Mouse (Mus musculus): ENCODE measurements at regions not wholly inside any gene's neighbourhood (a gene's known extent, or its start where the extent isn't known, plus 50 kb on each side); places are given as distances from the start of the nearest gene placed in this dataset.

GRCm38 (mm10) chr16:9005933-9006332 is 176.0 kb downstream of the 1810013L24Rik start:
- Histone ChIP-seq H3K27me3 (replicated peaks; ENCODE audit: control insufficient read depth, insufficient read depth, low read length) (no peaks in the 10 kb centered on the region), H3K4me2 (ENCODE audit: low read length) (no peak overlapping the region), H3K4me3 (ENCODE audit: low read depth, low read length) (no peak overlapping the region), H3K36me3 (ENCODE audit: control insufficient read depth, insufficient read depth, low read length) (no peaks in the 10 kb centered on the region), H3K9ac (ENCODE audit: low read length) (no peak overlapping the region), H3K9me3 (ENCODE audit: control insufficient read depth, low read length) (no peaks in the 10 kb centered on the region), H3K27ac (ENCODE audit: low read depth) (no peak overlapping the region), H3K4me1 (replicated peaks; ENCODE audit: control insufficient read depth, insufficient read depth, low read length) (no peaks in the 10 kb centered on the region)
- 31% methylated on average over 5 of the region's 5 CpGs for WGBS
- no peak for DNase-seq (ENCODE audit: low spot score)
- ATAC-seq (replicated peaks; ENCODE audit: low FRiP score, low TSS enrichment, low read depth), result no peak

- no peak overlapping the region for H3K27ac ChIP-seq (ENCODE audit: low read depth)
- 20% methylated on average over 19 of the region's 19 CpGs for WGBS
- DNase-seq (ENCODE audit: low spot score), result peak; percentile 87
- no peaks in the 10 kb centered on the region for H3K27me3 ChIP-seq (replicated peaks; ENCODE audit: control insufficient read depth, insufficient read depth, low read length)
- no peaks in the 10 kb centered on the region for H3K36me3 ChIP-seq (ENCODE audit: control insufficient read depth, insufficient read depth, low read length)
- no peak overlapping the region for H3K4me3 ChIP-seq (ENCODE audit: low read depth, low read length)
- no peak overlapping the region for H3K4me2 ChIP-seq (ENCODE audit: low read length)
- H3K4me1 ChIP-seq (replicated peaks; ENCODE audit: control insufficient read depth, insufficient read depth, low read length), result no peaks in the 10 kb centered on the region
- H3K9ac ChIP-seq (ENCODE audit: low read length), result no peak overlapping the region
- ATAC-seq (replicated peaks; ENCODE audit: low FRiP score, low TSS enrichment, low read depth), result peak; percentile 72; the same call in 1 of the 2 replicates
- H3K9me3 ChIP-seq (ENCODE audit: control insufficient read depth, low read length), result no peaks in the 10 kb centered on the region
Observed at GRCm38 (mm10) chr16:9009361-9010083, 179.6 kb downstream of the 1810013L24Rik start.

- DNase-seq (ENCODE audit: low spot score) (no peak), ATAC-seq (replicated peaks; ENCODE audit: low FRiP score, low TSS enrichment, low read depth) (no peak)
- no peaks in the 10 kb centered on the region for H3K9me3 ChIP-seq (ENCODE audit: control insufficient read depth, low read length)
- H3K27me3 ChIP-seq (replicated peaks; ENCODE audit: control insufficient read depth, insufficient read depth, low read length), result no peaks in the 10 kb centered on the region
- H3K9ac ChIP-seq (ENCODE audit: low read length), result no peak overlapping the region
- no peak overlapping the region for H3K4me2 ChIP-seq (ENCODE audit: low read length)
- no peak overlapping the region for H3K27ac ChIP-seq (ENCODE audit: low read depth)
- H3K36me3 ChIP-seq (ENCODE audit: control insufficient read depth, insufficient read depth, low read length), result no peaks in the 10 kb centered on the region
- no peak overlapping the region for H3K4me3 ChIP-seq (ENCODE audit: low read depth, low read length)
- 89% methylated on average over 1 of the region's 1 CpGs for WGBS
- no peaks in the 10 kb centered on the region for H3K4me1 ChIP-seq (replicated peaks; ENCODE audit: control insufficient read depth, insufficient read depth, low read length)
Observed at GRCm38 (mm10) chr16:9011077-9011476, 181.2 kb downstream of the 1810013L24Rik start.

- Histone ChIP-seq H3K27ac (ENCODE audit: low read depth) (no peak overlapping the region), H3K4me3 (ENCODE audit: low read depth, low read length) (no peak overlapping the region), H3K9ac (ENCODE audit: low read length) (no peak overlapping the region), H3K4me2 (ENCODE audit: low read length) (no peak overlapping the region), H3K4me1 (replicated peaks; ENCODE audit: control insufficient read depth, insufficient read depth, low read length) (no peaks in the 10 kb centered on the region), H3K36me3 (ENCODE audit: control insufficient read depth, insufficient read depth, low read length) (no peaks in the 10 kb centered on the region), H3K9me3 (ENCODE audit: control insufficient read depth, low read length) (no peaks in the 10 kb centered on the region), H3K27me3 (replicated peaks; ENCODE audit: control insufficient read depth, insufficient read depth, low read length) (no peaks in the 10 kb centered on the region)
- DNase-seq (ENCODE audit: low spot score) (no peak), ATAC-seq (replicated peaks; ENCODE audit: low FRiP score, low TSS enrichment, low read depth) (no peak)
- 71% methylated on average over 4 of the region's 4 CpGs for WGBS
Observed at GRCm38 (mm10) chr16:9011691-9012090, 181.8 kb downstream of the 1810013L24Rik start.

- H3K27me3 ChIP-seq (replicated peaks; ENCODE audit: control insufficient read depth, insufficient read depth, low read length), result no peaks in the 10 kb centered on the region
- 63% methylated on average over 13 of the region's 13 CpGs for WGBS
- no peaks in the 10 kb centered on the region for H3K36me3 ChIP-seq (ENCODE audit: control insufficient read depth, insufficient read depth, low read length)
- no peak for DNase-seq (ENCODE audit: low spot score)
- H3K4me3 ChIP-seq (ENCODE audit: low read depth, low read length), result no peak overlapping the region
- no peak for ATAC-seq (replicated peaks; ENCODE audit: low FRiP score, low TSS enrichment, low read depth)
- no peak overlapping the region for H3K4me2 ChIP-seq (ENCODE audit: low read length)
- no peaks in the 10 kb centered on the region for H3K4me1 ChIP-seq (replicated peaks; ENCODE audit: control insufficient read depth, insufficient read depth, low read length)
- no peak overlapping the region for H3K27ac ChIP-seq (ENCODE audit: low read depth)
- no peak overlapping the region for H3K9ac ChIP-seq (ENCODE audit: low read length)
- no peaks in the 10 kb centered on the region for H3K9me3 ChIP-seq (ENCODE audit: control insufficient read depth, low read length)
Observed at GRCm38 (mm10) chr16:9016040-9016761, 186.3 kb downstream of the 1810013L24Rik start.

- no peaks in the 10 kb centered on the region for H3K27me3 ChIP-seq (replicated peaks; ENCODE audit: control insufficient read depth, insufficient read depth, low read length)
- no peaks in the 10 kb centered on the region for H3K9me3 ChIP-seq (ENCODE audit: control insufficient read depth, low read length)
- H3K4me3 ChIP-seq (ENCODE audit: low read depth, low read length), result no peak overlapping the region
- H3K4me2 ChIP-seq (ENCODE audit: low read length), result no peak overlapping the region
- no peak overlapping the region for H3K9ac ChIP-seq (ENCODE audit: low read length)
- no peaks in the 10 kb centered on the region for H3K4me1 ChIP-seq (replicated peaks; ENCODE audit: control insufficient read depth, insufficient read depth, low read length)
- H3K27ac ChIP-seq (ENCODE audit: low read depth), result no peak overlapping the region
- no peaks in the 10 kb centered on the region for H3K36me3 ChIP-seq (ENCODE audit: control insufficient read depth, insufficient read depth, low read length)
- ATAC-seq (replicated peaks; ENCODE audit: low FRiP score, low TSS enrichment, low read depth) (no peak), DNase-seq (ENCODE audit: low spot score) (no peak)
- 92% methylated on average over 7 of the region's 7 CpGs for WGBS
Observed at GRCm38 (mm10) chr16:9016762-9017086, 186.8 kb downstream of the 1810013L24Rik start.

- 78% methylated on average over 4 of the region's 4 CpGs for WGBS
- H3K27me3 ChIP-seq (replicated peaks; ENCODE audit: control insufficient read depth, insufficient read depth, low read length), result no peaks in the 10 kb centered on the region
- H3K9me3 ChIP-seq (ENCODE audit: control insufficient read depth, low read length), result no peaks in the 10 kb centered on the region
- no peaks in the 10 kb centered on the region for H3K4me1 ChIP-seq (replicated peaks; ENCODE audit: control insufficient read depth, insufficient read depth, low read length)
- no peak overlapping the region for H3K4me2 ChIP-seq (ENCODE audit: low read length)
- DNase-seq (ENCODE audit: low spot score), result no peak
- H3K36me3 ChIP-seq (ENCODE audit: control insufficient read depth, insufficient read depth, low read length), result no peaks in the 10 kb centered on the region
- no peak for ATAC-seq (replicated peaks; ENCODE audit: low FRiP score, low TSS enrichment, low read depth)
- no peak overlapping the region for H3K27ac ChIP-seq (ENCODE audit: low read depth)
- no peak overlapping the region for H3K9ac ChIP-seq (ENCODE audit: low read length)
- no peak overlapping the region for H3K4me3 ChIP-seq (ENCODE audit: low read depth, low read length)
Observed at GRCm38 (mm10) chr16:9030717-9031116, 200.8 kb downstream of the 1810013L24Rik start.

GRCm38 (mm10) chr16:9043271-9043670 is 213.4 kb downstream of the 1810013L24Rik start:
- Histone ChIP-seq H3K36me3 (ENCODE audit: control insufficient read depth, insufficient read depth, low read length) (no peaks in the 10 kb centered on the region), H3K9me3 (ENCODE audit: control insufficient read depth, low read length) (no peaks in the 10 kb centered on the region), H3K4me1 (replicated peaks; ENCODE audit: control insufficient read depth, insufficient read depth, low read length) (no peaks in the 10 kb centered on the region), H3K27ac (ENCODE audit: low read depth) (no peak overlapping the region), H3K4me2 (ENCODE audit: low read length) (no peak overlapping the region), H3K9ac (ENCODE audit: low read length) (no peak overlapping the region), H3K4me3 (ENCODE audit: low read depth, low read length) (no peak overlapping the region), H3K27me3 (replicated peaks; ENCODE audit: control insufficient read depth, insufficient read depth, low read length) (no peaks in the 10 kb centered on the region)
- no peak for ATAC-seq (replicated peaks; ENCODE audit: low FRiP score, low TSS enrichment, low read depth)
- WGBS, result 83% methylated on average over 6 of the region's 6 CpGs
- DNase-seq (ENCODE audit: low spot score), result no peak

- no peak for ATAC-seq (replicated peaks; ENCODE audit: low FRiP score, low TSS enrichment, low read depth)
- H3K27ac ChIP-seq (ENCODE audit: low read depth), result no peak overlapping the region
Observed at GRCm38 (mm10) chr16:9046864-9047263, 217.0 kb downstream of the 1810013L24Rik start.

More at GRCm38 (mm10) chr16:9046864-9047263, 217.0 kb downstream of the 1810013L24Rik start:
- WGBS, result 85% methylated on average over 2 of the region's 2 CpGs
- Histone ChIP-seq H3K36me3 (ENCODE audit: control insufficient read depth, insufficient read depth, low read length) (no peaks in the 10 kb centered on the region), H3K4me2 (ENCODE audit: low read length) (no peak overlapping the region), H3K9me3 (ENCODE audit: control insufficient read depth, low read length) (no peaks in the 10 kb centered on the region), H3K27me3 (replicated peaks; ENCODE audit: control insufficient read depth, insufficient read depth, low read length) (no peaks in the 10 kb centered on the region), H3K4me1 (replicated peaks; ENCODE audit: control insufficient read depth, insufficient read depth, low read length) (no peaks in the 10 kb centered on the region), H3K4me3 (ENCODE audit: low read depth, low read length) (no peak overlapping the region), H3K9ac (ENCODE audit: low read length) (no peak overlapping the region)
- DNase-seq (ENCODE audit: low spot score), result no peak
